Mouse (Mus musculus): ENCODE measurements around the gene Atp8b5. TPM values are rescaled to one million over a fixed set of nuclear protein-coding genes. Genes with fewer than 3 reads are reported as not detected.

The Atp8b5 gene
- total and polyA plus RNA-seq, 2 experiments from 2014 or later = 0.44 to 2.4 TPM

GRCm38 (mm10) chr4:43364914-43365560 is 98.1 kb downstream of the Atp8b5 start:
- no peak overlapping the region for H3K4me3 ChIP-seq (ENCODE audit: low read length)
- no peaks in the 10 kb centered on the region for H3K4me1 ChIP-seq (ENCODE audit: insufficient read depth, low read length)
- no peak for DNase-seq (ENCODE audit: low spot score)
- ATAC-seq = no peak
- no peak overlapping the region for H3K27ac ChIP-seq
- H3K27me3 ChIP-seq (ENCODE audit: insufficient read depth, low read length) = no peaks in the 10 kb centered on the region
- 87% methylated on average over 11 of the region's 11 CpGs for WGBS
- H3K9me3 ChIP-seq (ENCODE audit: low read length) = no peaks in the 10 kb centered on the region
- TF ChIP-seq CTCF (IDR thresholded peaks at IDR 0.05; ENCODE audit: low read depth) = no peak
- no peaks in the 10 kb centered on the region for H3K36me3 ChIP-seq (ENCODE audit: insufficient read depth, low read length)
- H3K4me2 ChIP-seq (ENCODE audit: low read depth, low read length) = no peak overlapping the region
- no peak overlapping the region for H3K9ac ChIP-seq (replicated peaks; ENCODE audit: low read length)

DNA sequence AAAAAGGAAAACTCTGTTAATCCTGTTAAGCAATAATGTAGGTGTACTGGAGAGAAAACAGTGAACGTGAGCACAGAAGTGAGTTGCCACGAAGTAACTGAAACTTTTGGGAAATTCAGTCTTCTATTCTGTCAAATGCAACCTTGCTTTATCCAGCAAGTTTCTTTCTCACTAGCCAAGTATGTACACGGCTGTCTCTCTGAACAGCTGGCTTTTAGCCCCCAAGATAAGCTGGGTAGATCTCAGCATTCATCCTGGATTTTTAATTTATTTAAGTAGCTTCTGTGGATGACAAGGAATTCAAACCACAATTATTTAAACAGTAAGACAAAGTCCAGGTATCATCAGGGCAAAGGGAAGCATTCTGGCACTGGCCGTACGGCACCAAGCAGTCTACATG is 100.3 kb downstream of the Atp8b5 start:
- no peaks in the 10 kb centered on the region for H3K36me3 ChIP-seq (ENCODE audit: insufficient read depth, low read length)
- 88% methylated on average over 5 of the region's 5 CpGs for WGBS
- H3K9ac ChIP-seq (replicated peaks; ENCODE audit: low read length) = no peak overlapping the region
- no peak for ATAC-seq
- no peak for TF ChIP-seq CTCF (IDR thresholded peaks at IDR 0.05; ENCODE audit: low read depth)
- no peaks in the 10 kb centered on the region for H3K27me3 ChIP-seq (ENCODE audit: insufficient read depth, low read length)
- no peak for DNase-seq (ENCODE audit: low spot score)
- no peaks in the 10 kb centered on the region for H3K9me3 ChIP-seq (ENCODE audit: low read length)
- H3K27ac ChIP-seq = no peak overlapping the region
- H3K4me3 ChIP-seq (ENCODE audit: low read length) = no peak overlapping the region
- H3K4me1 ChIP-seq (ENCODE audit: insufficient read depth, low read length) = no peaks in the 10 kb centered on the region
- no peak overlapping the region for H3K4me2 ChIP-seq (ENCODE audit: low read depth, low read length)

- no peak overlapping the region for H3K9ac ChIP-seq (replicated peaks; ENCODE audit: low read length)
- H3K4me3 ChIP-seq (ENCODE audit: low read length) = no peak overlapping the region
- DNase-seq (ENCODE audit: low spot score) = no peak
- no peaks in the 10 kb centered on the region for H3K9me3 ChIP-seq (ENCODE audit: low read length)
- H3K27me3 ChIP-seq (ENCODE audit: insufficient read depth, low read length) = no peaks in the 10 kb centered on the region
- H3K4me1 ChIP-seq (ENCODE audit: insufficient read depth, low read length) = no peaks in the 10 kb centered on the region
- H3K4me2 ChIP-seq (ENCODE audit: low read depth, low read length) = no peak overlapping the region
- ATAC-seq = no peak
- no peak for TF ChIP-seq CTCF (IDR thresholded peaks at IDR 0.05; ENCODE audit: low read depth)
- H3K27ac ChIP-seq = no peak overlapping the region
- WGBS = 93% methylated on average over 9 of the region's 9 CpGs
- H3K36me3 ChIP-seq (ENCODE audit: insufficient read depth, low read length) = no peaks in the 10 kb centered on the region
Observed at GRCm38 (mm10) chr4:43367787-43368186, 100.8 kb downstream of the Atp8b5 start.

DNA sequence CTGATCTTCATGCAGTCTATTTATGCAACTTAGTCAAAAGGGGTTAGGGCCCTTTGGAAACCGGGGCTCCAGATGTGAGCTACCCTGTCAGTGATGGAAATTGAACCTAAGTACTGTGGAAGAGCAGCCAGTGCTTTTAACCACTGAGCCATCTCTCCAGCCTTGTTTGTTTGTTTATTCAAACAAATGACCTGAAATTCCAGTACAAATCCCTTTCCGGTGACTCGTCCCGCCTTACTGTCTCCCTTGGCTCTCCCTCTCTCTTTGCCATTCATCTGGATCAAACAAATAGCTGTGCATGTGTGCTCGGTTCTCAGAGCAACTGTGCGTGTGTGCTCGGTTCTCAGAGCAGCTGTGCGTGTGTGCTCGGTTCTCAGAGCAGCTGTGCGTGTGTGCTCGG is 104.4 kb downstream of the Atp8b5 start:
- WGBS = 65% methylated on average over 11 of the region's 11 CpGs
- Histone ChIP-seq H3K4me3 (ENCODE audit: low read length) (no peak overlapping the region), H3K4me2 (ENCODE audit: low read depth, low read length) (no peak overlapping the region), H3K9ac (replicated peaks; ENCODE audit: low read length) (no peak overlapping the region), H3K27me3 (ENCODE audit: insufficient read depth, low read length) (no peaks in the 10 kb centered on the region), H3K9me3 (ENCODE audit: low read length) (no peaks in the 10 kb centered on the region), H3K4me1 (ENCODE audit: insufficient read depth, low read length) (no peaks in the 10 kb centered on the region), H3K27ac (no peak overlapping the region), H3K36me3 (ENCODE audit: insufficient read depth, low read length) (no peaks in the 10 kb centered on the region)
- ATAC-seq = no peak
- no peak for TF ChIP-seq CTCF (IDR thresholded peaks at IDR 0.05; ENCODE audit: low read depth)
- DNase-seq (ENCODE audit: low spot score) = no peak

DNA sequence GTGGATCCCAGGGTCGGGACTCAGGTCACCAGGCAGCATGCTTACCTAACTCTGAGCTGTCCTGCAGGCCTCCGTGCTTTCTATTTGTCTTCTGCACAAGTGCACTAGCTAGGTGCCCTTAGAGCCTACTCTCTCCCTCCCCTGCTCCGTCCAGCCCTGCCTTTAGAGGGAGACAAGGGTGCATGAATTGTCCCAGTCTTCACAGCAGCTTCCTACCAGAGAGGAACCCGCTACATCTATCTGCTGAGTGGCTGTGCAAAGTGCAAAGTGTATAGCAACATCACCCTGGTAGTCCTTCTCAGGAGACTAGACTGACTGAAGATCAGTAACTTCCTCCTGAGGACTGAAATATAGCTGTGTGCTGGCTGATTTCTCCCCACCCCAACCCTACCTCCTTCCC is 105.2 kb downstream of the Atp8b5 start:
- Histone ChIP-seq H3K9me3 (ENCODE audit: low read length) (no peaks in the 10 kb centered on the region), H3K27ac (no peak overlapping the region), H3K4me2 (ENCODE audit: low read depth, low read length) (no peak overlapping the region), H3K9ac (replicated peaks; ENCODE audit: low read length) (no peak overlapping the region), H3K4me1 (ENCODE audit: insufficient read depth, low read length) (no peaks in the 10 kb centered on the region), H3K27me3 (ENCODE audit: insufficient read depth, low read length) (no peaks in the 10 kb centered on the region), H3K4me3 (ENCODE audit: low read length) (no peak overlapping the region), H3K36me3 (ENCODE audit: insufficient read depth, low read length) (no peaks in the 10 kb centered on the region)
- no peak for DNase-seq (ENCODE audit: low spot score)
- TF ChIP-seq CTCF (IDR thresholded peaks at IDR 0.05; ENCODE audit: low read depth) = no peak
- 66% methylated on average over 4 of the region's 4 CpGs for WGBS
- ATAC-seq = no peak

GRCm38 (mm10) chr4:43374266-43374665 is 107.3 kb downstream of the Atp8b5 start:
- Histone ChIP-seq H3K27ac (no peak overlapping the region), H3K9me3 (ENCODE audit: low read length) (no peaks in the 10 kb centered on the region), H3K36me3 (ENCODE audit: insufficient read depth, low read length) (no peaks in the 10 kb centered on the region), H3K4me1 (ENCODE audit: insufficient read depth, low read length) (no peaks in the 10 kb centered on the region), H3K4me2 (ENCODE audit: low read depth, low read length) (no peak overlapping the region), H3K4me3 (ENCODE audit: low read length) (no peak overlapping the region), H3K27me3 (ENCODE audit: insufficient read depth, low read length) (no peaks in the 10 kb centered on the region), H3K9ac (replicated peaks; ENCODE audit: low read length) (no peak overlapping the region)
- no peak for ATAC-seq
- WGBS = 86% methylated on average over 4 of the region's 4 CpGs
- no peak for TF ChIP-seq CTCF (IDR thresholded peaks at IDR 0.05; ENCODE audit: low read depth)
- DNase-seq (ENCODE audit: low spot score) = no peak

GRCm38 (mm10) chr4:43379601-43380000 is 112.6 kb downstream of the Atp8b5 start:
- no peaks in the 10 kb centered on the region for H3K9me3 ChIP-seq (ENCODE audit: low read length)
- no peak for DNase-seq (ENCODE audit: low spot score)
- H3K4me1 ChIP-seq (ENCODE audit: insufficient read depth, low read length) = peaks cover 11% of the 10 kb centered on the region; the same call in 1 of the 2 replicates
- 93% methylated on average over 6 of the region's 6 CpGs for WGBS
- ATAC-seq = no peak
- no peak overlapping the region for H3K4me2 ChIP-seq (ENCODE audit: low read depth, low read length)
- no peak overlapping the region for H3K27ac ChIP-seq
- H3K36me3 ChIP-seq (ENCODE audit: insufficient read depth, low read length) = no peaks in the 10 kb centered on the region
- TF ChIP-seq CTCF (IDR thresholded peaks at IDR 0.05; ENCODE audit: low read depth) = no peak
- no peak overlapping the region for H3K4me3 ChIP-seq (ENCODE audit: low read length)
- no peak overlapping the region for H3K9ac ChIP-seq (replicated peaks; ENCODE audit: low read length)
- H3K27me3 ChIP-seq (ENCODE audit: insufficient read depth, low read length) = no peaks in the 10 kb centered on the region
